Mouse (Mus musculus): ENCODE data around the gene Ydjc. TPM values are rescaled to one million over a fixed set of nuclear protein-coding genes. Genes with fewer than 3 reads are reported as not detected.

Ydjc gene
- total and polyA plus RNA-seq, 2 experiments from 2014 or later, result 1.1 to 2.4 TPM

DNA sequence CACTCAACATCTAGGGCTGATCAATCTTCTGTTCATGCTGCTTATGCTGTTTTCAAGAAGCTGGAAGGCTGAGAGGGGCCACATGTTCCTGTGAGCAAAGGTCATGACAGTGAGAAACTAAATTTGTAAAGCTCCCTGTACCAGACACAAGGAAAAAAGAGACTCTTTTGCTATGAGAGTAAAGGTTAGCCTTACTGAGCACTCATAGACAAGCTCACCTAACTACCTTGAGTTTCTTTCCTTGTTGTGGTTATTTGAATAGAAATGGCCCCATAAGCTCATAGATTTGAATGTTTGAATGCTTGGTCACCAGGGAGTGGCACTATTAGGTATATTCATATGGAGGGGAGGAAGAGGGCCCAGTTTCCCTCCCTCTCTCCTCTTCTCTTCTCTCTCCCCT, 22.8 kb downstream of the Ydjc start:
- no peak for ATAC-seq (ENCODE audit: insufficient read depth, low read depth)
- Histone ChIP-seq H3K27me3 (ENCODE audit: control insufficient read depth, insufficient read depth, low read length) (no peaks in the 10 kb centered on the region), H3K36me3 (replicated peaks; ENCODE audit: control insufficient read depth, insufficient read depth, low read length) (peaks cover 32% of the 10 kb centered on the region), H3K4me3 (ENCODE audit: low read depth, low read length) (no peak overlapping the region), H3K4me2 (ENCODE audit: low read depth, low read length) (no peak overlapping the region), H3K27ac (ENCODE audit: low read depth) (no peak overlapping the region), H3K4me1 (ENCODE audit: control insufficient read depth, insufficient read depth) (no peaks in the 10 kb centered on the region), H3K9me3 (replicated peaks; ENCODE audit: control insufficient read depth, low read length) (no peaks in the 10 kb centered on the region), H3K9ac (replicated peaks; ENCODE audit: low read depth, low read length) (no peak overlapping the region)
- TF ChIP-seq EP300 (IDR thresholded peaks at IDR 0.05; ENCODE audit: low read depth) (no peak), CTCF (IDR thresholded peaks at IDR 0.05; ENCODE audit: low read depth) (no peak)
- DNase-seq (ENCODE audit: low spot score), result no peak

DNA sequence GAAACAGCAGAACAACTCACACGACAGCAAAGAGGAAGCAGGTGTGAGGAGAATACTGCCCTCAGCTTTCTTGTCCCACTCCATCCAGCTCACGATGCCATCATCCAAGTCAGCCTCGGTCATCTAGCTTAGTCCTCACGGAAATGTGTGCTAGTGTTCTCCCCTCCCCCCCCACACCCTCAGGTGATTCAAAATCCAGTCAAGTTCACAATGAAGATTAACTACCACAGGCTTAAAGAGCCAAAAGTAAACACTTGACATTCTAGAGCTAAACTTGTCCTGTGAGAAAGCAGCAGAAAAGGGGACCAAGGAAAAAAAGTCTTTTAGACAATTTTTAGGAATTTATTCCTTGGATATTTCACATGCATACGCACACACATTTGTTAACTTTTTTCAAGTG, 23.6 kb downstream of the Ydjc start:
- H3K9ac ChIP-seq (replicated peaks; ENCODE audit: low read depth, low read length), result no peak overlapping the region
- DNase-seq (ENCODE audit: low spot score) (no peak), ATAC-seq (ENCODE audit: insufficient read depth, low read depth) (no peak)
- H3K4me2 ChIP-seq (ENCODE audit: low read depth, low read length), result no peak overlapping the region
- 91% methylated on average over 5 of the region's 5 CpGs for WGBS
- H3K27me3 ChIP-seq (ENCODE audit: control insufficient read depth, insufficient read depth, low read length), result no peaks in the 10 kb centered on the region
- TF ChIP-seq CTCF (IDR thresholded peaks at IDR 0.05; ENCODE audit: low read depth) (no peak), EP300 (IDR thresholded peaks at IDR 0.05; ENCODE audit: low read depth) (no peak)
- no peak overlapping the region for H3K27ac ChIP-seq (ENCODE audit: low read depth)
- no peak overlapping the region for H3K4me3 ChIP-seq (ENCODE audit: low read depth, low read length)
- no peaks in the 10 kb centered on the region for H3K9me3 ChIP-seq (replicated peaks; ENCODE audit: control insufficient read depth, low read length)
- H3K36me3 ChIP-seq (replicated peaks; ENCODE audit: control insufficient read depth, insufficient read depth, low read length), result peaks cover 35% of the 10 kb centered on the region
- H3K4me1 ChIP-seq (ENCODE audit: control insufficient read depth, insufficient read depth), result no peaks in the 10 kb centered on the region

DNA sequence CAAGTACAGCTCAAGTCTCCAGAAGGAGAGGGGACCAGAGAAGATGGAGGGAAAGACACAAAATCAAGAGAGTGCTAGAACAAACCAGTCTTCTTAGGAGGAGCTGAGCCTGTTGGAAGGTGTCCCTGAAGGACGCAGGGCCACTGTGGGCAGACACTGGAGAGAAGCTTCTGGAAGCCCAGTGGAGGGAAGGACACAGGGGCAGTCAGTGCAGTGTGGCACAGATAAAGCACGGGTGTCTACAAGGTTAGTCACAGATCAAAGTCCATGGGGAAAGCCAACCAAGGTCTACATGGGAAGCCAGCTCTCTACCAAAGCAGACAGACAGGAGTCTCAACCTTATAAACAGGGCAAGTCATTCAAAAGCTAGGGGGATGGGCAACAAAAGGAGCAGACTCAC, 31.3 kb downstream of the Ydjc start:
- DNase-seq (ENCODE audit: low spot score), result no peak
- TF ChIP-seq CTCF (IDR thresholded peaks at IDR 0.05; ENCODE audit: low read depth) (no peak), EP300 (IDR thresholded peaks at IDR 0.05; ENCODE audit: low read depth) (no peak)
- no peak for ATAC-seq (ENCODE audit: insufficient read depth, low read depth)
- H3K4me2 ChIP-seq (ENCODE audit: low read depth, low read length), result no peak overlapping the region
- no peaks in the 10 kb centered on the region for H3K9me3 ChIP-seq (replicated peaks; ENCODE audit: control insufficient read depth, low read length)
- peaks cover 6% of the 10 kb centered on the region; the same call in 1 of the 2 replicates for H3K4me1 ChIP-seq (ENCODE audit: control insufficient read depth, insufficient read depth)
- H3K27me3 ChIP-seq (ENCODE audit: control insufficient read depth, insufficient read depth, low read length), result no peaks in the 10 kb centered on the region
- H3K36me3 ChIP-seq (replicated peaks; ENCODE audit: control insufficient read depth, insufficient read depth, low read length), result peaks cover 52% of the 10 kb centered on the region
- no peak overlapping the region for H3K9ac ChIP-seq (replicated peaks; ENCODE audit: low read depth, low read length)
- H3K27ac ChIP-seq (ENCODE audit: low read depth), result no peak overlapping the region
- 80% methylated on average over 2 of the region's 2 CpGs for WGBS
- H3K4me3 ChIP-seq (ENCODE audit: low read depth, low read length), result no peak overlapping the region

DNA sequence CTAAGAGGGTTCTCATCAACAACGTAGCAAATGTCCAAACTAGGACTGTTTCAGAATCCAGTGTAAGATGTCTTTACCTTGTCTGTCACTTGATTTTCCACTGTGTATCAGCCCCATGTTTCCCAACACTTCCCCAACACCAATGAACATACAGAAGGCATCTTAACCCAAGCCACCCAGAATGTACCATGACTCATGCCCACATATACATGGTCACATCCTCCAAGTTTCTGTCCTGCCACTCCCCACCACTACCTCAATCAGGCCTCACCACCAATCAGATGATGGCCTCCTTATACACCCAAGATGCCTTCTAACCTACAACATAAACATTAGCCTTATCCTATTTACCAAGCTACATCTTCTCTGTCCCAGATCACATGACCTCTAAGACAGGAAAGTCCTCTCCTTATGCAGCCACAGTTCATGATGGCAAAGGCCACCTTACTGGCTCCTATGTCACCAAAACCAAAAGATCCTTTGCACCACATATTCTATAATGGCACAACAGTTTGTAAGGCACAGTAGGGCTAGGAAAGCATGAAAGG, 33.3 kb downstream of the Ydjc start:
- Histone ChIP-seq H3K9ac (replicated peaks; ENCODE audit: low read depth, low read length) (no peak overlapping the region), H3K27ac (ENCODE audit: low read depth) (no peak overlapping the region), H3K4me3 (ENCODE audit: low read depth, low read length) (no peak overlapping the region), H3K9me3 (replicated peaks; ENCODE audit: control insufficient read depth, low read length) (no peaks in the 10 kb centered on the region), H3K4me2 (ENCODE audit: low read depth, low read length) (no peak overlapping the region), H3K27me3 (ENCODE audit: control insufficient read depth, insufficient read depth, low read length) (no peaks in the 10 kb centered on the region), H3K4me1 (ENCODE audit: control insufficient read depth, insufficient read depth) (peaks cover 6% of the 10 kb centered on the region; the same call in 1 of the 2 replicates), H3K36me3 (replicated peaks; ENCODE audit: control insufficient read depth, insufficient read depth, low read length) (peaks cover 40% of the 10 kb centered on the region)
- TF ChIP-seq CTCF (IDR thresholded peaks at IDR 0.05; ENCODE audit: low read depth), result no peak
- no peak for TF ChIP-seq EP300 (IDR thresholded peaks at IDR 0.05; ENCODE audit: low read depth)
- WGBS, result 85% methylated on average over 1 of the region's 1 CpGs
- no peak for ATAC-seq (ENCODE audit: insufficient read depth, low read depth)
- no peak for DNase-seq (ENCODE audit: low spot score)

DNA sequence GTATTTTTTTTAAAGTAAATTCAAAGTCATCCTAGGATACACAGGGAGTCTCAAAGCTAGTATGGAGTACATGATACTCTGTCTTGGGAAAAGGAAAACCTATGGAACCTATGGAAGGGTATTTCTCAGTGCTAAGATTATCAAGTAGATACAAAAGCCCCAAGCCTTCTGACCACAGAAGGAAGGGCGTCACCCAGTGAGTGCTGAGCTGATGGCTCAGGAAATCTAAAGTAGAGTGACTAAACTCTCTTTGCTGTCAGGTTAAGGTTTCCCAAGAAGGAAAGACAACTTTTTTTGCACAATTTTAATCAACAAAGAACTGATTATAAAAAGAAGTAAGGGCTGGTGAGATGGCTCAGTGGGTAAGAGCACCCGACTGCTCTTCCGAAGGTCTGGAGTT, 35.3 kb downstream of the Ydjc start:
- Histone ChIP-seq H3K9ac (replicated peaks; ENCODE audit: low read depth, low read length) (no peak overlapping the region), H3K4me3 (ENCODE audit: low read depth, low read length) (no peak overlapping the region), H3K27ac (ENCODE audit: low read depth) (no peak overlapping the region), H3K4me1 (ENCODE audit: control insufficient read depth, insufficient read depth) (peaks cover 6% of the 10 kb centered on the region; the same call in 1 of the 2 replicates), H3K27me3 (ENCODE audit: control insufficient read depth, insufficient read depth, low read length) (no peaks in the 10 kb centered on the region), H3K4me2 (ENCODE audit: low read depth, low read length) (no peak overlapping the region), H3K36me3 (replicated peaks; ENCODE audit: control insufficient read depth, insufficient read depth, low read length) (peaks cover 22% of the 10 kb centered on the region), H3K9me3 (replicated peaks; ENCODE audit: control insufficient read depth, low read length) (no peaks in the 10 kb centered on the region)
- 92% methylated on average over 3 of the region's 3 CpGs for WGBS
- TF ChIP-seq CTCF (IDR thresholded peaks at IDR 0.05; ENCODE audit: low read depth) (no peak), EP300 (IDR thresholded peaks at IDR 0.05; ENCODE audit: low read depth) (no peak)
- no peak for ATAC-seq (ENCODE audit: insufficient read depth, low read depth)
- no peak for DNase-seq (ENCODE audit: low spot score)

DNA sequence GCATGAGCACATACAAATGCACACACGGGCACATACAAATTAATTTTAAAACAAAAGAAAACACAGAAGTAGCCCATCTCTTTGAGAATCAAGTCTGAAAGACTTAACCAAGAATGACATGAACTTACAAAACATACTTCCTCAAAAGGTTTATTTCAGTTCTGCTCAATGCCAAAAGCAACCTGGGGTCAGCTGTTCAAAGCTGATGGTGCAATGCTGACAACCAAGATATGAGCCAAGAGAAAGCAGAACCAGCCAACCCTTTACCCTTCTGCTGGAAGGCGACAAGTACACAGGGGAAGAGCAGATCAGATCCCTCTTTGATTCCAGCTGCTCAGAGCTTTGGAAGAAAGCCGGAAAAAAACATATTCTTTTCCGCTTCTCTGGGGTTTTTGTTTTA, 37.0 kb downstream of the Ydjc start:
- Histone ChIP-seq H3K4me2 (ENCODE audit: low read depth, low read length) (no peak overlapping the region), H3K9me3 (replicated peaks; ENCODE audit: control insufficient read depth, low read length) (no peaks in the 10 kb centered on the region), H3K4me1 (ENCODE audit: control insufficient read depth, insufficient read depth) (peaks cover 6% of the 10 kb centered on the region; the same call in 1 of the 2 replicates), H3K27me3 (ENCODE audit: control insufficient read depth, insufficient read depth, low read length) (no peaks in the 10 kb centered on the region), H3K9ac (replicated peaks; ENCODE audit: low read depth, low read length) (no peak overlapping the region), H3K4me3 (ENCODE audit: low read depth, low read length) (no peak overlapping the region), H3K36me3 (replicated peaks; ENCODE audit: control insufficient read depth, insufficient read depth, low read length) (peaks cover 12% of the 10 kb centered on the region; the same call in 1 of the 2 replicates), H3K27ac (ENCODE audit: low read depth) (0 out of 2 replicates have a peak overlapping the region, but pooled peaks have one; percentile 7)
- WGBS, result 56% methylated on average over 4 of the region's 4 CpGs
- ATAC-seq (ENCODE audit: insufficient read depth, low read depth), result no peak
- no peak for TF ChIP-seq EP300 (IDR thresholded peaks at IDR 0.05; ENCODE audit: low read depth)
- no peak for TF ChIP-seq CTCF (IDR thresholded peaks at IDR 0.05; ENCODE audit: low read depth)
- DNase-seq (ENCODE audit: low spot score), result no peak

Measured in heart, postnatal 0 days (tissue).